Mouse (Mus musculus) urinary bladder, postnatal 36 days (tissue): ENCODE measurements around the gene Gm28374.

ENCODE experiments used
- DNase-seq, 2 experiments: peaks; one replicate each; pipeline ENCODE4 v3.0.0; 2022; ENCODE audit warnings: low spot score in 2 of 2, mixed read lengths in 1 of 2

The Gm28374 gene

GRCm38 (mm10) chr19:6085417-6085879 lies 3.4 kb upstream of the Gm28374 start:
- peak in 1 of 2 experiments; percentile 29 for DNase-seq

GRCm38 (mm10) chr19:6084478-6085248 lies 2.6 kb upstream of the Gm28374 start, which contains the start of the genes Zfpl1 and Cdca5:
Gene Zfpl1, minus strand, starts transcription at chr19:6084956.
Gene Cdca5, plus strand, starts transcription at chr19:6084983.
- DNase-seq: peak; percentile 92 to 95

- no peak for DNase-seq
Observed at GRCm38 (mm10) chr19:6079983-6080480, 2.0 kb downstream of the Gm28374 start, which contains the start of gene Tmem262. Gene Tmem262, plus strand, starts transcription at chr19:6080033.

- peak; percentile 82 to 84 for DNase-seq
Observed at GRCm38 (mm10) chr19:6076564-6077393, 5.3 kb downstream of the Gm28374 start, which contains the start of gene Vps51. Gene Vps51, minus strand, starts transcription at chr19:6077231.

GRCm38 (mm10) chr19:6073889-6074288 lies 8.2 kb downstream of the Gm28374 start:
- DNase-seq: no peak

GRCm38 (mm10) chr19:6071261-6071660 lies 10.8 kb downstream of the Gm28374 start:
- DNase-seq: no peak

GRCm38 (mm10) chr19:6070571-6071250 lies 11.3 kb downstream of the Gm28374 start:
- DNase-seq: no peak

GRCm38 (mm10) chr19:6069851-6070250 lies 12.2 kb downstream of the Gm28374 start:
- DNase-seq: no peak

- DNase-seq: no peak
Observed at GRCm38 (mm10) chr19:6068951-6069350, 13.1 kb downstream of the Gm28374 start.

- DNase-seq: peak; percentile 86 to 93
Observed at GRCm38 (mm10) chr19:6067724-6068415, 14.2 kb downstream of the Gm28374 start, which contains the start of gene Tm7sf2. Gene Tm7sf2, minus strand, starts transcription at chr19:6068373.

GRCm38 (mm10) chr19:6067011-6067723 lies 14.9 kb downstream of the Gm28374 start:
- peak; percentile 69 to 74 for DNase-seq

- no peak for DNase-seq
Observed at GRCm38 (mm10) chr19:6066571-6066970, 15.5 kb downstream of the Gm28374 start.

GRCm38 (mm10) chr19:6063081-6063480 lies 19.0 kb downstream of the Gm28374 start:
- no peak for DNase-seq

- no peak for DNase-seq
Observed at GRCm38 (mm10) chr19:6062418-6062817, 19.6 kb downstream of the Gm28374 start.

GRCm38 (mm10) chr19:6061641-6062302 lies 20.3 kb downstream of the Gm28374 start:
- DNase-seq: no peak

- DNase-seq: peak; percentile 91 to 95
Observed at GRCm38 (mm10) chr19:6061021-6061533, 21.0 kb downstream of the Gm28374 start, which contains the start of gene Znhit2. Gene Znhit2, plus strand, starts transcription at chr19:6061192.

GRCm38 (mm10) chr19:6058966-6059365 lies 23.1 kb downstream of the Gm28374 start:
- no peak for DNase-seq

GRCm38 (mm10) chr19:6058513-6058912 lies 23.5 kb downstream of the Gm28374 start:
- no peak for DNase-seq
